Mouse (Mus musculus): ENCODE results near the gene Tk1. TPM values are rescaled to one million over a fixed set of nuclear protein-coding genes. Genes with fewer than 3 reads are reported as not detected.

The Tk1 gene
- polyA plus RNA-seq, 1 experiment = 52.8 TPM

DNA sequence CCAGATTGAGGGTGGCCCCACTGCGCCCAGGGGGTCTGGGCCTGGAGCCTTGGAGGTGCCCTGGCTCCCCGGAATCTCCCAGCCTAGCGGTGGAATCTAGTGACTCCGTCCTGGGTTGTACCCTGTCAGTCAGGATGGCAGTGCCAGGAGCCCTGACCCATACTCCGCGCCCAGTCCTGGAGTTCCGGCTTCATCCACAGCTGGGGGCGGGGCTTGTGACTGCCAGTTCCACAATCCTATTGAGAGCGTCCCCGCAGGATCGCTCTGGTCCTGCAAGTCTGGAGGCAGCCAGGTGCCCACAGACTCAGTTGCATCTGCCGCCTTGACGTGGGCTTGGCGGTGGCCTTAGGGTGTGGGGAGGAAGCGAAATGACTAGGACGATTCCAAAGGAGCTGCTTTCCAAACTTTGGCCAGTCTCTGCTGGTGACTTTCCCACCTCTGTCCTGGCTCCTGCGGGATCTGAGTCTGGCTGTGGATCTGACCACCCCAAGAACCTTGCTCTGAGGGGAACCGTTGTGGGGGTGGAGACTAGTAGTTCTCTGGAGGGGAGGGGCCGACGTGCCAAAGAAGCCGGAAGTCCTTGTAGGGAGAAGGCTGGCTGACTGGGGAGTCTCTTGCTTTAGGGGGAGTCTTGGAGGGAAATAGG lies 15.4 kb downstream of the Tk1 start:
- TF ChIP-seq CEBPB (IDR thresholded peaks at IDR 0.05; ENCODE audit: insufficient read depth, poor library complexity, severe bottlenecking) = no peak
- TF ChIP-seq USF1 (IDR thresholded peaks at IDR 0.05; ENCODE audit: low read depth) = no peak
- TF ChIP-seq TCF3 (IDR thresholded peaks at IDR 0.05; ENCODE audit: insufficient read length, low read depth) = no peak
- no peak for TF ChIP-seq TCF12 (IDR thresholded peaks at IDR 0.05; ENCODE audit: insufficient read depth, poor library complexity, severe bottlenecking)
- TF ChIP-seq MYOG (IDR thresholded peaks at IDR 0.05; ENCODE audit: control insufficient read depth in 1 of 3, insufficient read depth in 1 of 3, insufficient read length in 2 of 3, low read depth in 2 of 3) = peak in 2 of 3 experiments; percentile 38 to 40
- no peak for TF ChIP-seq REST (IDR thresholded peaks at IDR 0.05; ENCODE audit: insufficient read depth, insufficient read length)
- TF ChIP-seq POLR2AphosphoS2 (IDR thresholded peaks at IDR 0.05; ENCODE audit: insufficient read length, low read depth) = peak; percentile 71
- peak in 2 of 3 experiments; percentile 38 to 61 for TF ChIP-seq MYOD1 (IDR thresholded peaks at IDR 0.05; ENCODE audit: control insufficient read depth in 1 of 3, insufficient read length in 2 of 3, low read depth in 2 of 3)
- peak; percentile 6 for TF ChIP-seq E2F4 (IDR thresholded peaks at IDR 0.05; ENCODE audit: insufficient read depth)
- TF ChIP-seq POLR2A (IDR thresholded peaks at IDR 0.05; ENCODE audit: insufficient read length, low read depth) = peak; percentile 58
- no peak for TF ChIP-seq MAX (IDR thresholded peaks at IDR 0.05; ENCODE audit: low read depth)
- TF ChIP-seq SRF (IDR thresholded peaks at IDR 0.05; ENCODE audit: control insufficient read depth, insufficient read length, low read depth) = peak; percentile 92
- H3ac ChIP-seq (ENCODE audit: control insufficient read depth, insufficient read length) = peak overlapping the region; percentile 9
- no peaks in the 10 kb centered on the region for H3K27me3 ChIP-seq (ENCODE audit: control insufficient read depth, insufficient read depth, insufficient read length)
- H3K36me3 ChIP-seq (ENCODE audit: control insufficient read depth, insufficient read depth) = peaks cover 4% of the 10 kb centered on the region
- peak overlapping the region; percentile 91 for H3K4me2 ChIP-seq (ENCODE audit: low read depth)
- peaks cover 26% of the 10 kb centered on the region for H3K79me2 ChIP-seq (ENCODE audit: control insufficient read depth, insufficient read depth)
- peak overlapping the region; percentile 74 for H3K4me3 ChIP-seq

DNA sequence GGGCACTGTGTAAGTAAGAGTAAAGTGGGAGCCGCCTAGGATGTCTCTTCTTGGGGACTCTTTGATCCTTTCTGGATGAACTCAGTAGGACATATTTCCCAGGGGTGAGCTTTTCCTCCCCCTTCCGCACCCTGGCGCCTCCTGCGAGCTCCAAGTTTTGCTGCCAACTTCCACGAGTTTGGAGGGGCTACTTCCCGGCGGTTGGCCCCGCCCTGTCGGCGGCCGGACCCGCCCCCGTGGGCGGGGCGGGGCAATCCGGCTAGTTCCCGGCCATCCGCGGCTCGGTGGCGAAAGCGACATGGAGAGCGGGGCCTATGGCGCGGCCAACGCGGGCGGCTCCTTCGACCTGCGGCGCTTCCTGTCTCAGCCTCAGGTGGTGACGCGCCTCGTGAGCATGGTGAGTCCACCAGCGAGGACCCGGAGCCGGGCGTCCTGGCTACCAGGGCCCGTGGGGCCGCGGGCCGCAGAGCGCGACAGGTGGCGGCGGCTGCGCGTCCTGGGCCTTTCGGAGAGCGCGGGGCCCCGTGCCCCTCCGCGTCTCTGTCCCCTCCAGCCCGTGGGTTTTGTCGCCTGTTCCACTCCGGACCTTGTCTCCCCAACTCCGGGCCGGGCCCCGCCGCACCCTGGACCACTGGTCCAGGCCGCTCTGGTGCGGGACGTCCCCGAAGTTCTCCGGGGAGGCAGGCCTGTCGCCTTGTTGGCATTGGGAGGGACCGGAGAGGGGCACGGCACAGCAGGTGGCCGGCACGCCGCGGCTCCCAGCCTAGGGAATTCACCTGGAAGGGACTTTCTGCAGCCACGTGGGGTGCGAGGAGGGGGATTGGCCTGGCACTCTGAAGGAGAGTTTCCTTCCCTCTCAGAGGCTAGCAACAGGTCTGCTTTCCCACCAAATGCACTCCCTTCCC lies 16.2 kb downstream of the Tk1 start, which contains the start of the genes Gm20708 and Syngr2:
TSS of gene Gm20708 (plus strand) at position 262 of the 905 bp plus-strand sequence.
TSS of gene Syngr2 (plus strand) at position 262 of the 905 bp plus-strand sequence.
- peak within 1 kb of the TSS; percentile 91 for H3K4me2 ChIP-seq (ENCODE audit: low read depth)
- TF ChIP-seq SRF (IDR thresholded peaks at IDR 0.05; ENCODE audit: control insufficient read depth, insufficient read length, low read depth) (no peak), TCF12 (IDR thresholded peaks at IDR 0.05; ENCODE audit: insufficient read depth, poor library complexity, severe bottlenecking) (no peak), MYOD1 (IDR thresholded peaks at IDR 0.05; ENCODE audit: control insufficient read depth in 1 of 3, insufficient read length in 2 of 3, low read depth in 2 of 3) (peak in 2 of 3 experiments; percentile 61 to 63), E2F4 (IDR thresholded peaks at IDR 0.05; ENCODE audit: insufficient read depth) (no peak), POLR2AphosphoS2 (IDR thresholded peaks at IDR 0.05; ENCODE audit: insufficient read length, low read depth) (peak; percentile 82), TCF3 (IDR thresholded peaks at IDR 0.05; ENCODE audit: insufficient read length, low read depth) (no peak), CEBPB (IDR thresholded peaks at IDR 0.05; ENCODE audit: insufficient read depth, poor library complexity, severe bottlenecking) (no peak), MAX (IDR thresholded peaks at IDR 0.05; ENCODE audit: low read depth) (no peak), POLR2A (IDR thresholded peaks at IDR 0.05; ENCODE audit: insufficient read length, low read depth) (peak; percentile 93), USF1 (IDR thresholded peaks at IDR 0.05; ENCODE audit: low read depth) (no peak), REST (IDR thresholded peaks at IDR 0.05; ENCODE audit: insufficient read depth, insufficient read length) (no peak), MYOG (IDR thresholded peaks at IDR 0.05; ENCODE audit: control insufficient read depth in 1 of 3, insufficient read depth in 1 of 3, insufficient read length in 2 of 3, low read depth in 2 of 3) (peak in 2 of 3 experiments; percentile 59 to 61)
- H3K27me3 ChIP-seq (ENCODE audit: control insufficient read depth, insufficient read depth, insufficient read length) = no peaks in the 10 kb centered on the region
- peaks cover 26% of the 10 kb centered on the region for H3K79me2 ChIP-seq (ENCODE audit: control insufficient read depth, insufficient read depth)
- H3K4me3 ChIP-seq = peak within 1 kb of the TSS; percentile 74
- H3ac ChIP-seq (ENCODE audit: control insufficient read depth, insufficient read length) = peak within 1 kb of the TSS; percentile 9
- H3K36me3 ChIP-seq (ENCODE audit: control insufficient read depth, insufficient read depth) = peaks cover 4% of the 10 kb centered on the region

DNA sequence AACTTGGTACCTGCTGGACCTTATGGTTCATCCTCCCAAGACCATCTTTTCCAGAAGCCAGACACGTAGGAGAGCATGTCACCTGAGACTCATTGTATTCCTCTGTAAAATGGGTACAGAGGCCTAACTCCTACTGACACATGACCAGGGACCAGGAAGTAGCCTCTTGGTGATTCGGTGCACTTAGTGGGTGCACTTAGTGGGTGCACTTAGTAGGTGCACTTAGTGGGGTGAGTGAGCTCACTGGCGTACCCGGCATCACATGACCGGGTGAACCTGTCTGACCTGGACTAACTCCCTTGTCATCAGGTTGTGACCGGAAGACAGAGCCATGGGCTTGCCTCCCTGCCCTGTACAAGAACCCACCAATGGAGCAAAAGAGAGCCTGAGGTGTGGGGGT lies 19.1 kb downstream of the Tk1 start:
- no peak for TF ChIP-seq CEBPB (IDR thresholded peaks at IDR 0.05; ENCODE audit: insufficient read depth, poor library complexity, severe bottlenecking)
- no peak for TF ChIP-seq REST (IDR thresholded peaks at IDR 0.05; ENCODE audit: insufficient read depth, insufficient read length)
- no peak for TF ChIP-seq USF1 (IDR thresholded peaks at IDR 0.05; ENCODE audit: low read depth)
- no peak for TF ChIP-seq TCF12 (IDR thresholded peaks at IDR 0.05; ENCODE audit: insufficient read depth, poor library complexity, severe bottlenecking)
- TF ChIP-seq E2F4 (IDR thresholded peaks at IDR 0.05; ENCODE audit: insufficient read depth) = no peak
- TF ChIP-seq MYOG (IDR thresholded peaks at IDR 0.05; ENCODE audit: control insufficient read depth in 1 of 3, insufficient read depth in 1 of 3, insufficient read length in 2 of 3, low read depth in 2 of 3) = no peak
- TF ChIP-seq POLR2A (IDR thresholded peaks at IDR 0.05; ENCODE audit: insufficient read length, low read depth) = no peak
- no peak for TF ChIP-seq MAX (IDR thresholded peaks at IDR 0.05; ENCODE audit: low read depth)
- TF ChIP-seq SRF (IDR thresholded peaks at IDR 0.05; ENCODE audit: control insufficient read depth, insufficient read length, low read depth) = no peak
- no peak for TF ChIP-seq POLR2AphosphoS2 (IDR thresholded peaks at IDR 0.05; ENCODE audit: insufficient read length, low read depth)
- H3K4me3 ChIP-seq = no peak overlapping the region
- no peak overlapping the region for H3ac ChIP-seq (ENCODE audit: control insufficient read depth, insufficient read length)
- H3K36me3 ChIP-seq (ENCODE audit: control insufficient read depth, insufficient read depth) = no peaks in the 10 kb centered on the region
- peaks cover 8% of the 10 kb centered on the region for H3K79me2 ChIP-seq (ENCODE audit: control insufficient read depth, insufficient read depth)
- H3K27me3 ChIP-seq (ENCODE audit: control insufficient read depth, insufficient read depth, insufficient read length) = no peaks in the 10 kb centered on the region
- H3K4me2 ChIP-seq (ENCODE audit: low read depth) = no peak overlapping the region

DNA sequence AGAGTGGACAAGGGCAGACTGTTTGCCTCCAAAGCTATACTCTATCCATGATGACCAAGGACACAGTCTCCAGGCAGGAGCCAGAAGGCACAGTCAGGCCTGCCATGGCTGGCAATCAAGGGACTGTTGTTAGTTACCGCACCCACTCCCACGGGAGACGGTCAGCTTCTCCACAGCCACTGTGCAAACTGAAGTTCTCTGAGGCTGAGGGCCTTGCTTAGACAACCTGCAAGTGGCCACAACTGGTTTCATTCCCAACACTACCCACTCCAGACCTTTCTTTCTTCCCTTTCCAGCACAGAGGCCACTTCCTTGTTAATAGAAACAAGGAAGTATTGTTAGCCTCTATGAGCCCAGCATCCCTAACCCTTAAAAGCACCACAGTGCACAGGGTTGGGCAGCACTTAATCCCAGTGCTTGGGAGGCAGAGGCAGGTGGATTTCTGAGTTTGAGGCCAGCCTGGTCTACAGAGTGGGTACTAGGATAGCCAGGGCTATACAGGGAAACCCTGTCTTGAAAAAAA lies 22.7 kb downstream of the Tk1 start:
- H3K79me2 ChIP-seq (ENCODE audit: control insufficient read depth, insufficient read depth) = no peaks in the 10 kb centered on the region

More for the DNA sequence above, 22.7 kb downstream of the Tk1 start:
- Histone ChIP-seq H3ac (ENCODE audit: control insufficient read depth, insufficient read length) (no peak overlapping the region), H3K4me2 (ENCODE audit: low read depth) (no peak overlapping the region), H3K27me3 (ENCODE audit: control insufficient read depth, insufficient read depth, insufficient read length) (no peaks in the 10 kb centered on the region), H3K4me3 (no peak overlapping the region), H3K36me3 (ENCODE audit: control insufficient read depth, insufficient read depth) (no peaks in the 10 kb centered on the region)
- TF ChIP-seq MYOD1 (IDR thresholded peaks at IDR 0.05; ENCODE audit: control insufficient read depth in 1 of 3, insufficient read length in 2 of 3, low read depth in 2 of 3) (no peak), REST (IDR thresholded peaks at IDR 0.05; ENCODE audit: insufficient read depth, insufficient read length) (no peak), POLR2A (IDR thresholded peaks at IDR 0.05; ENCODE audit: insufficient read length, low read depth) (no peak), MYOG (IDR thresholded peaks at IDR 0.05; ENCODE audit: control insufficient read depth in 1 of 3, insufficient read depth in 1 of 3, insufficient read length in 2 of 3, low read depth in 2 of 3) (no peak), E2F4 (IDR thresholded peaks at IDR 0.05; ENCODE audit: insufficient read depth) (no peak), USF1 (IDR thresholded peaks at IDR 0.05; ENCODE audit: low read depth) (no peak), TCF3 (IDR thresholded peaks at IDR 0.05; ENCODE audit: insufficient read length, low read depth) (no peak), POLR2AphosphoS2 (IDR thresholded peaks at IDR 0.05; ENCODE audit: insufficient read length, low read depth) (no peak), TCF12 (IDR thresholded peaks at IDR 0.05; ENCODE audit: insufficient read depth, poor library complexity, severe bottlenecking) (no peak), SRF (IDR thresholded peaks at IDR 0.05; ENCODE audit: control insufficient read depth, insufficient read length, low read depth) (no peak), CEBPB (IDR thresholded peaks at IDR 0.05; ENCODE audit: insufficient read depth, poor library complexity, severe bottlenecking) (no peak), MAX (IDR thresholded peaks at IDR 0.05; ENCODE audit: low read depth) (no peak)
